Mouse (Mus musculus) lung, adult 2 months (tissue): ENCODE results near the gene Arhgap29.

Source experiments
- CTCF ChIP-seq: fragments of 200-500 bp; IDR thresholded peaks from 2 replicates; pipeline ENCODE4 v1.5.1; 2011; ENCODE audit warnings: mild to moderate bottlenecking, low read length, control low read depth; ENCODE audit not compliant: insufficient read depth
- POLR2A ChIP-seq: fragments of 200-500 bp; IDR thresholded peaks from 2 replicates; pipeline ENCODE4 v1.6.1; 2011; ENCODE audit warnings: low read depth, mild to moderate bottlenecking, control low read depth, low read length, borderline replicate concordance; ENCODE audit errors: extremely low read depth

DNA sequence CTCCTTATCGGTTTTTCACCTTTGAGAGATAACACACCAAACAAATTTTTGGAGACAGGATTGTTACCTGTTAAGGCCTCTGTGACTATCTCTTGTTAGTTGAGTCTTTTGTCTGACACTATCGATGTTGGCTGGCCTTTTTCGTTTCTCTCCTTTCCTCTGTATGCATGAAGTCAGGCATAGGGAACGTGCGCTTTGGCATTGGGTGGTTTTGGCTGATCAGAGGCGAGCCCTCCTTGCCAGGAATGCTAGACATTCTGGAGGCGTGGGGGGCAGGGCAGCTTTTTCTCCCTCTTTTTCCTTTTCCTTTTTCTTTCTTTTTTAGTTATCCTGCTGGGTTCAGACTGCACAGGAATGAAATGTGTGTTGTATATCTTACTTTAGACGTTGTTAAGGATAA lies 16.3 kb downstream of the Arhgap29 start:
- no peak for TF ChIP-seq POLR2A
- TF ChIP-seq CTCF, result no peak
